Mouse (Mus musculus) forebrain, embryonic 15.5 days (tissue): ENCODE data around the gene Rab15. TPM values are rescaled to one million over a fixed set of nuclear protein-coding genes. Genes with fewer than 3 reads are reported as not detected.

ENCODE experiments used
- ATAC-seq: fragments of 200-750 bp; cut with Nextera tagmentation; replicated peaks from 2 replicates; pipeline ENCODE4 v1.8.0; 2017; ENCODE audit warnings: mild to moderate bottlenecking, moderate TSS enrichment, moderate library complexity
- H3K27ac ChIP-seq: fragments of 300-500 bp; sonication (generic); replicated peaks from 2 replicates; pipeline ENCODE4 v1.5.1; 2015; ENCODE audit warnings: mild to moderate bottlenecking, inconsistent platforms
- H3K27me3 ChIP-seq: fragments of 300-500 bp; sonication (generic); 2 replicates; pipeline ENCODE4 v1.6.1; 2015; ENCODE audit warnings: inconsistent platforms
- H3K36me3 ChIP-seq: fragments of 300-500 bp; sonication (generic); 2 replicates; pipeline ENCODE4 v1.6.1; 2015; ENCODE audit warnings: mild to moderate bottlenecking, inconsistent platforms
- H3K4me1 ChIP-seq: fragments of 300-500 bp; sonication (generic); 2 replicates; pipeline ENCODE4 v1.6.1; 2015; ENCODE audit warnings: inconsistent platforms
- H3K4me2 ChIP-seq: fragments of 300-500 bp; sonication (generic); replicated peaks from 2 replicates; pipeline ENCODE4 v1.6.1; 2015; ENCODE audit warnings: mild to moderate bottlenecking, inconsistent platforms
- H3K4me3 ChIP-seq: fragments of 300-500 bp; sonication (generic); 2 replicates; pipeline ENCODE4 v1.5.1; 2015; ENCODE audit warnings: mild to moderate bottlenecking, inconsistent platforms
- H3K9ac ChIP-seq: fragments of 300-500 bp; sonication (generic); replicated peaks from 2 replicates; pipeline ENCODE4 v1.6.1; 2015; ENCODE audit warnings: mild to moderate bottlenecking, inconsistent platforms
- H3K9me3 ChIP-seq: fragments of 300-500 bp; sonication (generic); 2 replicates; pipeline ENCODE4 v1.6.1; 2016; ENCODE audit warnings: inconsistent platforms
- WGBS: fragments of 180-500 bp; shearing (Covaris S2); methylation state at CpG from one replicate; pipeline ENCODE4 v1.1.7; 2015; ENCODE audit warnings: mixed read lengths; 5-methylcytosine and 5-hydroxymethylcytosine counted together
- polyA plus RNA-seq: library from polyadenylated mRNA; unstranded; fragments of >200 nt; fragmentation: Nextera tagmentation; extraction: Ambion mirVana; gene quantifications from 2 replicates; pipeline ENCODE4 v1.2.1, GENCODE M21; 2015

Rab15 gene
- polyA plus RNA-seq, 1 experiment from 2014 or later = 26.7 TPM

DNA sequence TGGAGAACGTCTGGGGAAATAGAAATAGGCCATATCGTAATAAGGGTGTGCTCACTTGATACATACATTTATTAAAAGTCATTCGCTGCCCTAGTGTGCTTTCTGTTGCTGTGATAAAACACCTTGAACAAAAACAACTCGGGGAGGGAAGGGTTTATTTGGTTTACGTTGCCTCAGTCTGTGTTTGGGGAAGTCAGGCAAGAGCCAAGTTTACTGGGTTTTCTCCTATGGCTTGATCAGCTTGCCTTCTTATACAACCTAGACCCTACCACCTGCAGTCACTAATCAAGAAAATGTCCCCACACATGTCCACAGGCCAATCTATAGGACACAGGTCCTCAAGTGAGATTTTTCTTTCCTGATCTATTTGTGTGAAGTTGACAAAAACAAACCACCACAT lies 51.2 kb downstream of the Rab15 start:
- Histone ChIP-seq H3K9ac (no peak overlapping the region), H3K4me1 (peaks cover 1% of the 10 kb centered on the region), H3K9me3 (no peaks in the 10 kb centered on the region), H3K4me2 (no peak overlapping the region), H3K27me3 (no peaks in the 10 kb centered on the region), H3K36me3 (no peaks in the 10 kb centered on the region), H3K27ac (no peak overlapping the region), H3K4me3 (no peak overlapping the region)
- WGBS = 93% methylated on average over 5 of the region's 5 CpGs
- no peak for ATAC-seq

DNA sequence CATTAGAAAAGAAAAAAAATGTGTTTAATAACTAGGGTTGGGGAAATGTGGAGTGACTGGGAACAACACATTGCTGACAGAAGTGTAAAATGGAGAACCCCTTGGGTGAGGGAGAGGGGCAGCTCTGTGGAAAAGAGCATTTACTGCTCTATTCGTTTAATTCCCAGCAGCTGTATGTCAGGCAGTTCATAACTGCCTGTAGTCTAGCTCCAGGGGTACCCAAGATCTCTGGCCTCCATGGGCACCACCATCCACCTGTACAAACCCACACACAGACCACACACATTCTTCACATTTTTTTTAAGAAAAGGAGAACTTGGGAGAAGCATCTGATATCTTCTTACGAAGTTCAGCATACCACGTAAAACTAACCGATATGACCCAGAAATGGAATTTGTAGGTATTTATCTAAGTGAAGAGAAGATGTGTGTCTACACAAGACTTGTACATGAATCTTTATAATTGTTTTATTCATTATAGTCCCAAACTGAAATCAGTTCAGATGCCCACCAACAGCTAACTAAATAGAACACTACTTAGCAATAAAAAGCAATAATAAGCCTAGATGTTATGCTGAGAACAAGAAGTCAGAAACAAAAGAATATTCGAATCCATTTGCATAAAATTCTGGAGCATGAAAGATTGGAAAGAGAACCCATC lies 51.7 kb downstream of the Rab15 start:
- Histone ChIP-seq H3K4me1 (peaks cover 7% of the 10 kb centered on the region), H3K4me3 (no peak overlapping the region), H3K36me3 (no peaks in the 10 kb centered on the region), H3K4me2 (no peak overlapping the region), H3K9me3 (no peaks in the 10 kb centered on the region), H3K27ac (no peak overlapping the region), H3K27me3 (no peaks in the 10 kb centered on the region), H3K9ac (no peak overlapping the region)
- WGBS = 87% methylated on average over 5 of the region's 5 CpGs
- ATAC-seq = no peak

DNA sequence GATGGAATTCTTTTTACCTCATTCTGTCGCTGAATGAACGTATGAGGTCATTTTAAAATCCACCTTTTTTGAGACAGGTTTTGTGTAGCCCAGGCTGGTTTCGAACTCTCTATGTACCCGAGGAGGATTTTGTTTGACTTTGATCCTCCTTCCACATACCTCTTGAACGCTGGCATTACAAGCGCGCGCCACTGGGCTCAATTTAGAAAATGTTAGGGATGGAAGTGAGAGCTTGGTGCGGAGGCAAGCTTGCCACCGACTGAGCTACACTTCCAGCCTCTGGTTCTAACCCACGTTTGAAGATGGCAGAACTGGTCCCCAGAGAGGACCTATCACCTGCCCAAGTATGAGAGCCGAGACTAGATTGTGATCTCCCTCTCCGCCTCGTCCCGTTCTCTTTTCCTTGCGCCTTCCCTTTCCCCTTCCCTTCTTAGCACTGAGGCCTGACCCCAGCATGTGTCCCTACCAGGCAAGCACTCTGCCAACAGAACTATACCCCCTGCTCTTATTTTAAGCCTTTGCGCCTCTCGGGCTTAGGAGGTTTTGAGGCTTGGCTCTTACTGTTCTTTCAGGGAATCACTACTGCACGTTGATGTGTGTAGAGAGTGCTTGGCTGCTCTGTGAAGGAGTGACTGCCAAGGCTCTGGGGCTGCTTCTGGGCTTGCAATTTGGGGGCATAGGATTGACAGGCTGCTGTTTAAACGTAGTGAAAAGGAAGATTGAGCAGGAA lies 56.6 kb downstream of the Rab15 start:
- peak; percentile 42 for ATAC-seq
- 35% methylated on average over 20 of the region's 20 CpGs for WGBS

DNA sequence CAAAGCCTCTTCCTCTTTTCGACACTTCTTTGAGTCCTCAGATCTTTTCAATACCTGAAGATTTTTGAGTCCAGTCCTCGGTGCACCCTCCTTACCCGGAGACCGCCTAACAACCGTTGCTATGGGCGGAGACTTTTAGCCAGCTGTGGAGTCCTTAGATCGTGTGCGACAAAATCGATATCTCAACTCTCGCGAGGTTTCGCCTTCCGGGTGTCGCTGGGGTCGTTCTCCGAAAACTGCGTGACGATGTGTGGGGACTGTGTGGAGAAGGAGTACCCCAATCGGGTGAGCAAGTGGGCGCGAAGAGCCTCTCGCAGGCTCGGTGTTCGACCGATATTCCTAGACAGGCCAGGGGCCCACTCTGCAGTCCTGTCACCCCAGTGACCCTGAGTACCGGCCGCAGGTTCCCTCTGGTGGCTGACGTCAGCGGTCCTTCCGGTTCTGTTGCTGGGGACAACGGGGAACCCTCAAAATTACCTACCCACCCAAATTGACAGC lies 57.3 kb downstream of the Rab15 start, which contains the start of the genes Churc1 and Fntb:
TSS of gene Churc1 (plus strand) at position 185 of the 498 bp plus-strand sequence.
TSS of gene Fntb (plus strand) at position 236 of the 498 bp plus-strand sequence.
- H3K27me3 ChIP-seq = no peaks in the 10 kb centered on the region
- peak; percentile 98 for ATAC-seq
- H3K4me2 ChIP-seq = peak within 1 kb of the TSS; percentile 51
- under 1% methylated on average over 31 of the region's 31 CpGs for WGBS
- H3K9ac ChIP-seq = peak within 1 kb of the TSS; percentile 63
- H3K9me3 ChIP-seq = no peaks in the 10 kb centered on the region
- H3K4me3 ChIP-seq = peak within 1 kb of the TSS; percentile 58
- no peaks in the 10 kb centered on the region for H3K36me3 ChIP-seq
- H3K4me1 ChIP-seq = peaks cover 15% of the 10 kb centered on the region
- peak within 1 kb of the TSS; percentile 73 for H3K27ac ChIP-seq

More for the DNA sequence above, 56.6 kb downstream of the Rab15 start:
- peak overlapping the region; percentile 58 for H3K4me3 ChIP-seq
- no peaks in the 10 kb centered on the region for H3K36me3 ChIP-seq
- H3K27me3 ChIP-seq = no peaks in the 10 kb centered on the region
- H3K9ac ChIP-seq = peak overlapping the region; percentile 63
- peak overlapping the region; percentile 51 for H3K4me2 ChIP-seq
- peak overlapping the region; percentile 73 for H3K27ac ChIP-seq
- H3K9me3 ChIP-seq = no peaks in the 10 kb centered on the region
- peaks cover 15% of the 10 kb centered on the region for H3K4me1 ChIP-seq

DNA sequence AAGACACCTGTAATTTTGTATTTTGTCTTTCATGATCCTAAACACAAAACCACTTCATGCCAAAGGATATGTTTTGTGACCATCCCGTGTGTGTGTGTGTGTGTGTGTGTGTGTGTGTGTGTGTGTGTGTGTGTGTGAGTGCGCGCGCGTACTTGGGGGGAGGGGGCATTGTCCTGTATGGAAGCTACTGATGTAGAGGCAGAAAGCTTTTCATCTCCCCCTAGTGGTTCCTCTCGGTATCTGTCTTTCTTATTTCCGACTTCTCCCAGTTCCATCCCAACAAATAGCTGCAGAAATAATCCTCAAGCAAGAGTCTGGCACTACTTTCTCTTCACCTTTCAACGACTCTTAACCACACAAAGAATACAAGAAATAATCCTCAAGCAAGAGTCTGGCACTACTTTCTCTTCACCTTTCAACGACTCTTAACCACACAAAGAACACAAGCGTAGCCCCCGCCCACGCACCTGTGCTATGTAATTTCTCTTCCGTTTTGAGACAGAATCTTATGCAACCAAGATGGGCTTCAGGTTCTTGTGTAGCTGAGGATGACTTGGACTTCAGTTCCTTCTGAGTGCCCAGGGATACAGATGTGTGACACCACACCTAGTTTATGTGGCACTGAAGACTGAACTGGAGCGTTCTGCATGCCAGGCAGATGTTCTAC lies 69.9 kb downstream of the Rab15 start:
- Histone ChIP-seq H3K27ac (no peak overlapping the region), H3K27me3 (no peaks in the 10 kb centered on the region), H3K4me1 (no peaks in the 10 kb centered on the region), H3K36me3 (no peaks in the 10 kb centered on the region), H3K4me3 (no peak overlapping the region), H3K9ac (no peak overlapping the region), H3K4me2 (no peak overlapping the region), H3K9me3 (no peaks in the 10 kb centered on the region)
- WGBS = 40% methylated on average over 14 of the region's 14 CpGs
- peak; percentile 46; the same call in 1 of the 2 replicates for ATAC-seq

DNA sequence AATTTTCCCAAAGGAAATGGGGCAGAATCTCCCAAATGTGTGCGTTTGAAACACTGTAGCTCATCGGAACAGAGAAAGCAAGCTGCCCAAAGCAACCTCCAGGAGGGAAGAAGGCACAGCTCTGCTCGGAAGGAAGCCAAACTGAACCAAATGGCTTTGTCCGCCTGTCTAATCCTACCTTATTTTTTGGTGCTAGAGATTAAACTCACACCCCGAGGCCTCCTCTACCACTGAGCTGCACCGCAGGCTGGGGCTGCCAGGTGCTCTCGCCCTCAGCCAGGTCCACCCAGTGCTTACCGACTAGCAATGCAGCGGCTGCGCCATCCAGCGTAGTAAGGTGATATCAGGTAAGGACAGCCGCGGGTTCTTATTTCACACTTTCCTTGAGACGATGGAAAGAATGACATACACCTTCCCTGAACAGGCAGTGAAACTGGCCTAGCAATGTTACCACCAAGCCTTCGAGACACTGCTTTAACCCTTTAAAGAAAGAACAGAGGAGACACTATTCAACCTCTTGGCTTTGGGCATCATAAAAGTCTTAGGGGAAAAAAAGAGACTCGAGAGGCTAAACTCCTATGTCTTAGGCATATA lies 71.7 kb downstream of the Rab15 start:
- 83% methylated on average over 16 of the region's 16 CpGs for WGBS
- H3K36me3 ChIP-seq = no peaks in the 10 kb centered on the region
- H3K9ac ChIP-seq = no peak overlapping the region
- no peaks in the 10 kb centered on the region for H3K27me3 ChIP-seq
- H3K4me1 ChIP-seq = no peaks in the 10 kb centered on the region
- H3K27ac ChIP-seq = no peak overlapping the region
- H3K9me3 ChIP-seq = no peaks in the 10 kb centered on the region
- H3K4me3 ChIP-seq = no peak overlapping the region
- no peak overlapping the region for H3K4me2 ChIP-seq
- ATAC-seq = no peak

Other genes starting within 250 kb of the Rab15 start
- 1.1 and 1.2 TPM in 2 replicates for gene Sptb, start 112.4 kb downstream of the Rab15 start, polyA plus RNA-seq
- 108 and 122 TPM in 2 replicates for gene Churc1, start 57.4 kb downstream of the Rab15 start, polyA plus RNA-seq
- gene Fntb, start 57.3 kb downstream of the Rab15 start, polyA plus RNA-seq = 33.2 and 35.1 TPM in 2 replicates
- not detected in 2 replicates for gene Gpx2, start 27.4 kb downstream of the Rab15 start, polyA plus RNA-seq
- gene Max, start 139.3 kb upstream of the Rab15 start, polyA plus RNA-seq = 19.4 and 21.1 TPM in 2 replicates